10 mouse cellular contexts compared by ENCODE assay signal in genomic region chr4:140439856-140440255, GRCm38 (mm10).
DNase-seq lines count a peak whose midpoint lies in the region; ATAC-seq and TF ChIP-seq lines count a peak whose summit lies in the region.
"Had no signal": no experiment of that assay in that cellular context is flagged by ENCODE, and none has a peak within 500 bp of the region (broad histone marks: within the 10 kb centered on the region; RNA-seq: fewer than 3 reads in every experiment).

No protein-coding gene starts in this region.

- WGBS in liver, embryonic 13.5 days (ENCODE audit: insufficient replicate concordance), result 13% methylated on average over 3 of the region's 3 CpGs

- peak; percentile 31 for DNase-seq in gastrocnemius, adult 2 months
- DNase-seq in gastrocnemius, postnatal 25 days, result no peak
- DNase-seq in 416B (ENCODE audit: low read depth), result peak; percentile 12
- DNase-seq in liver, embryonic 13.5 days, result peak; percentile 8
- no peak for DNase-seq in spleen, postnatal 36 days (ENCODE audit: low spot score in 2 of 2)
- DNase-seq in gastrocnemius, adult 18-20 months (ENCODE audit: low spot score), result no peak

- intact Hi-C loops in gastrocnemius, adult 2 months (cut with DNase I), result no loop called here

- H3K27ac ChIP-seq in gastrocnemius, adult 2 months, result no peak overlapping the region
- no peak overlapping the region for H3K27ac ChIP-seq in liver, embryonic 13.5 days
- H3K27ac ChIP-seq: embryonic facial prominence, embryonic 15.5 days; liver, embryonic 15.5 days had no signal

- no peaks in the 10 kb centered on the region for H3K27me3 ChIP-seq in liver, embryonic 13.5 days
- H3K27me3 ChIP-seq: embryonic facial prominence, embryonic 15.5 days; liver, embryonic 15.5 days had no signal

- 0 out of 2 replicates have a peak, but pooled peaks have one; percentile 42 for ATAC-seq in common myeloid progenitor, adult 5-6 weeks (replicated peaks; ENCODE audit: low read depth, poor library complexity, severe bottlenecking)
- no peak for ATAC-seq in liver, embryonic 13.5 days (ENCODE audit: low read depth)
- no peak for ATAC-seq in inflammation-experienced regulatory T-cells, adult 6 months

- H3K4me2 ChIP-seq in liver, embryonic 13.5 days, result no peak overlapping the region
- H3K4me2 ChIP-seq: embryonic facial prominence, embryonic 15.5 days; liver, embryonic 15.5 days had no signal

- H3K9me3 ChIP-seq in liver, embryonic 13.5 days (replicated peaks), result no peaks in the 10 kb centered on the region
- H3K9me3 ChIP-seq: embryonic facial prominence, embryonic 15.5 days; liver, embryonic 15.5 days had no signal

- no peaks in the 10 kb centered on the region for H3K4me1 ChIP-seq in liver, embryonic 13.5 days (replicated peaks)
- H3K4me1 ChIP-seq: embryonic facial prominence, embryonic 15.5 days; liver, embryonic 15.5 days had no signal

- no peaks in the 10 kb centered on the region for H3K36me3 ChIP-seq in liver, embryonic 13.5 days
- H3K36me3 ChIP-seq: embryonic facial prominence, embryonic 15.5 days; liver, embryonic 15.5 days had no signal

- no peak overlapping the region for H3K9ac ChIP-seq in liver, embryonic 13.5 days
- H3K9ac ChIP-seq: embryonic facial prominence, embryonic 15.5 days; liver, embryonic 15.5 days had no signal

- TF ChIP-seq CTCF in gastrocnemius, adult 2 months (IDR thresholded peaks at IDR 0.05), result no peak

- H3K4me3 ChIP-seq in gastrocnemius, adult 2 months, result no peak overlapping the region
- no peak overlapping the region for H3K4me3 ChIP-seq in liver, embryonic 13.5 days (replicated peaks)
- H3K4me3 ChIP-seq: embryonic facial prominence, embryonic 15.5 days; liver, embryonic 15.5 days had no signal

Comparison
In these comparisons a context has a peak if more than half of its experiments do, and no peak if none do; other contexts are left out.
1. DNase-seq: peak in gastrocnemius, adult 2 months (single experiment), 416B (single experiment) and liver, embryonic 13.5 days (single experiment); none in gastrocnemius, postnatal 25 days (single experiment), spleen, postnatal 36 days (0 of 2) and gastrocnemius, adult 18-20 months (single experiment).